Mouse (Mus musculus) lung, postnatal 0 days (tissue): Measurements from ENCODE around the gene Elmod3.

ENCODE experiments used
- CTCF ChIP-seq: IDR thresholded peaks from 2 replicates; pipeline ENCODE4 v1.5.1; 2016; ENCODE audit warnings: antibody characterized with exemption, mild to moderate bottlenecking
- EP300 ChIP-seq: IDR thresholded peaks from 2 replicates; pipeline ENCODE4 v1.6.1; 2016; ENCODE audit warnings: antibody characterized with exemption, mild to moderate bottlenecking, control low read depth

DNA sequence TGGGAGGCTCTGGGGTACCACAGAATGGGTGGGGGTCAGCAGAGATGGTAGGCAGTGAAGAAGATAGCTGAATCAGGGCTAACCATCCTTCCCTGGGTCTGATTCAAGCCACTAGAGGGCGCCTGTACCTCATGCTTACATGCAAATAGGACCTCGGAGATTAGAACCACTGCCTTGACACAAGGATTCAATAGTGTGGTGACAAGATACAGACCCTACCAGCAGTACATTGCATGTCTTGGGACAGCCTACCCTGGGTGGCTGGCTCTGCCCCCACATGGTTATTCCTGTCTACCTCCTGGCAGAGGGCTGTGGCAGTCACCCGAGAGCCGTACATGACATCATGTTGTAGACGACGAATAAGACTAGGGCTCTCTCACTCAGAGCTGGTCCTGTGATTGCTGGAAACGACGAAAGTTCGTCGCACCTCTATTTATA, 49.2 kb upstream of the Elmod3 start:
- TF ChIP-seq CTCF (peak; percentile 93), EP300 (no peak)
